Mouse (Mus musculus) liver, adult (tissue): ENCODE measurements at regions not wholly inside any gene's neighbourhood (a gene's known extent, or its start where the extent isn't known, plus 50 kb on each side); places are given as distances from the start of the nearest gene placed in this dataset.

Experiments used
- GATA4 ChIP-seq: IDR thresholded peaks from 2 replicates; pipeline ENCODE4 v1.6.1; 2014; ENCODE audit warnings: mild to moderate bottlenecking, low read length; ENCODE audit not compliant: insufficient replicate concordance

DNA sequence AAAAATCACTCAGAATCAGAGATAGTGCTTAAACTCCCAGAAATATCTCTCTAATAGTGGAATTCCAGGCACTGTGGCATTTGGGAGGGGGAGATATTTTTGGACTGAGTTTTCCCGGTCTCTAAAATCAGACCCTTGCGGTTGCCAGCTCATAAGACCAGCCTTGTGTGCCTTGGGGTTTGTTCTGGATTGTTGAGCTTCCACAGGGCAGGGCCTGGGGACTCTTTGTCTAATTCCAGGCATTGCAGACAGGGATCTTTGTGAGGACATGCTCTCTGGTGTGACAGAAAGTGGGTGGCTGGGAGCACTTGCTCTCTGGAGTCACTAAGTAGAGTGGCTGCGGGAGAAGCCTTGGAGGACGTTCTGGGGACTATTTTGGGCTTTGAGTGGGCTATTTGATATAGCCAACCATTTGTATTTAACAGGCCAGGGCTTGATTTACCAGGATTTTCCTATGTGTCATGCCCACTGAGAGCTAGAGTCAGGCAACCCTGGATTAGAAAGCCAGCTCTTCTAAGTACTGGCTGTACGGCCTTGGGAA is 138.7 kb downstream of the Foxo1 start:
- TF ChIP-seq GATA4: no peak

DNA sequence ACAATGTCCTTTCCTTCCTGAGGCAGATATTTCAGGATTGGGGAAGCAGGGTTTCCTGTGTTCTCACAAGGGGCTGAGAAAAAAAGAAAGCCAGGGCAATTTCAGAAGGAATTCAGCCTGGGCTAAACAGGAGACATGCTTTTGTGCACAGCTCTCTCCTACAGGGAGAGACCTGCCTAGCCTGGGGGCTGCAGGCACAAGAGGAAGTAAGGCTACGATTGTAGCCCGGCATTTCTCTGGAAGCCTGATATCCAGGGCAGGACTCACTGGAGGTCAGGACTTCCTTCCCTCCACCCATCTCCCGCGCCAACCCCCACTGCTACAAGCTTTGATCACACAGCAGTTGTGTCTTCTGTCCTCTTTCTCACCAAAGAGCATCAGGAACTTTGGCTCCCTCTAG is 136.5 kb downstream of the Foxo1 start:
- TF ChIP-seq GATA4: peak; percentile 94

DNA sequence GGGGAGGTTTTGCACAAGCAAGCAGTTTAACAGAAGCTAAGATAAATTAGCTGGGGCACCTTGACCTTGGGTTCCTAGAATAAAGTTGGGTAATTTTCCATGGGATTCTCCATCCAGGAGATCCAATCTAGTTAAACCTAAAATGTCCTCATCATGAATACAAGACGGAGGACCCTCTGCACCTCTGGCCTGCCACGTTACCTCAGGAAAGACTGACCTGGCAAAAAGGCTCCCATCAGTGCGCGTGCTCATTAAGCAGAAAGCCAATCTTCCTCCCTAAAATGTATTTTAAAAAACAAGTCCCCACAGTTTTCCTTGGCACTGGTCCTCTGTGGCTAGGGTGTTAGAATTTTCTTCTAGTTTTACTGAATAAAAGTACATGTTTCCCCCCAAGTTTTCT is 134.9 kb downstream of the Foxo1 start:
- no peak for TF ChIP-seq GATA4
